ENCODE assay signal across 14 mouse cellular contexts in the genomic region with DNA sequence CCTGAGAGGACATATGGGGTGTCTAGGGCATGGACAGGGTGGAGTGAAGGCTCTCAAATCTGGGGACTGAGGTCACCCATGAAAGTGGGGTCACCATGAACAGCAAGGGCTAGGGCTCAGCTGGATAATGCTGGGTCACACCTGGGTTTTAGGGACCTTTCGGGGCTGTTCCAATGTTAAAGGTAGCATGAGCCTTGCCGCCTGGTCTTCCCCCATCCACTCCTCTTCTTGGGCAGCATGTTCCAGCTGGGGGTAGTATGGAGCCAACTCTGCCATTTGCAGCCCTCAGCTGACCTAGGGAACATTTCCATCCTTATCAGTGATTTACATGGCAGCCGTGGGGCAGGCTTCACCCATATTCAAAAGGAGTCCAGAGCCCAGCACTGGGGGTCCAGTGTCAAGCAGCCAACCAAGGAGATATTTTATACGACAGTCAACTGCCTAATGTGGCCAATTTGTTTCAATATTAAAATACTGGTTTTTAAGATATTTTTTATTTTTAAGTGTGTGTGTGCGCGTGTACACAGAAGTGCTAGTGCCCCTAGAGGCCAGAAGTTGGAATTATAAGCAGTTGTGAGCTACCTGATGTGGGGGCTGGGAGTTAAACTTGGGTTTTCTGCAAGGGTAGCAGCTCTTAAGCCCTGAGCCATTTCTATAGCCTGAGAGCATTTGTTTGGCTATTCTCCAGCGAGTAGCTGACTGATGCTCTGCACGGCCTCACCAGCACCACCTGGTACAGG. TPM values are rescaled to one million over a fixed set of nuclear protein-coding genes. Genes with fewer than 3 reads are reported as not detected.
A peak's percentile ranks its signal among the peaks of the same experiment; 100 is the strongest.
DNase-seq lines count a peak whose midpoint lies in the region; ATAC-seq and TF ChIP-seq lines count a peak whose summit lies in the region.
"Had no signal": no experiment of that assay in that cellular context is flagged by ENCODE, and none has a peak within 500 bp of the region (broad histone marks: within the 10 kb centered on the region; RNA-seq: fewer than 3 reads in every experiment).

No protein-coding gene starts in this region.

- peak; percentile 41 for TF ChIP-seq CTCF in left cerebral cortex, adult 2 months (IDR thresholded peaks at IDR 0.05)

- intact Hi-C loops in left cerebral cortex, adult 2 months (cut with DNase I): no loop called here

- DNase-seq in embryo, embryonic 10.5 days (ENCODE audit: low spot score): peak; percentile 35
- DNase-seq in embryo, embryonic 9.5 days (ENCODE audit: extremely low spot score): no peak
- DNase-seq in left cerebral cortex, adult 2 months (ENCODE audit: extremely low spot score in 1 of 2, low spot score in 2 of 2): no peak
- DNase-seq in left cerebral cortex, adult 11 months (ENCODE audit: low spot score): no peak
- DNase-seq in naive thymus-derived CD4-positive, alpha-beta T cell, adult 2 months (ENCODE audit: low read depth): peak; percentile 17
- no peak for DNase-seq in spleen, adult 18-20 months
- DNase-seq in urinary bladder, postnatal 4 days (ENCODE audit: low spot score in 2 of 2): no peak
- DNase-seq: cerebellum, adult 11-12 months; gastrocnemius, postnatal 36 days; thymus, postnatal 36 days had no signal

- ATAC-seq in erythroblast, adult 5-6 weeks (replicated peaks; ENCODE audit: low FRiP score, poor library complexity, severe bottlenecking): peak; percentile 45; the same call in 1 of the 2 replicates

- H3K4me3 ChIP-seq in left cerebral cortex, adult 2 months: no peak overlapping the region
- H3K4me3 ChIP-seq: hindbrain, embryonic 15.5 days; neural tube, embryonic 15.5 days had no signal

- H3K27ac ChIP-seq in left cerebral cortex, adult 2 months: no peak overlapping the region
- H3K27ac ChIP-seq: hindbrain, embryonic 15.5 days; neural tube, embryonic 15.5 days had no signal

RNA-seq across cellular contexts. Expression of a gene that starts 15.0 kb away (rescaled TPM):
- total RNA-seq in left cerebral cortex, adult 2 months (2021): not detected
- 45.9 and 46.2 TPM in 2 replicates for total RNA-seq in erythroblast, adult 5-6 weeks (2015; ENCODE audit: low replicate concordance)
- total RNA-seq in erythroblast, adult 5-6 weeks (2017; ENCODE audit: low replicate concordance): 26.5 and 53.9 TPM in 2 replicates
- total RNA-seq: gastrocnemius, postnatal 36 days; layer of hippocampus, adult 18-20 months had no signal

RNA-seq across cellular contexts. Expression of a gene that starts 23.2 kb away (rescaled TPM):
- total RNA-seq in left cerebral cortex, adult 2 months (2021): 10 to 100 TPM; 18.3 TPM
- total RNA-seq in erythroblast, adult 5-6 weeks (2015; ENCODE audit: low replicate concordance): 4.0 and 6.3 TPM in 2 replicates
- 2.8 and 2.9 TPM in 2 replicates for total RNA-seq in erythroblast, adult 5-6 weeks (2017; ENCODE audit: low replicate concordance)

RNA-seq across cellular contexts. Expression of a gene that starts 34.3 kb away (rescaled TPM):
- 10 to 100 TPM; 53.8 to 57.2 TPM for total RNA-seq in left cerebral cortex, adult 2 months (2021)
- total RNA-seq in erythroblast, adult 5-6 weeks (2015; ENCODE audit: low replicate concordance): 26.3 and 27.9 TPM in 2 replicates
- total RNA-seq in erythroblast, adult 5-6 weeks (2017; ENCODE audit: low replicate concordance): 31.6 and 53.1 TPM in 2 replicates

RNA-seq across cellular contexts. Expression of a gene that starts 43.6 kb away (rescaled TPM):
- total RNA-seq in left cerebral cortex, adult 2 months (2021): not detected
- not detected in 2 replicates for total RNA-seq in erythroblast, adult 5-6 weeks (2015; ENCODE audit: low replicate concordance)
- not detected in 2 replicates for total RNA-seq in erythroblast, adult 5-6 weeks (2017; ENCODE audit: low replicate concordance)
- total RNA-seq: gastrocnemius, postnatal 36 days; layer of hippocampus, adult 18-20 months had no signal

Comparison
In these comparisons a context has a peak if more than half of its experiments do, and no peak if none do; other contexts are left out.
1. DNase-seq: peak in embryo, embryonic 10.5 days (single experiment) and naive thymus-derived CD4-positive, alpha-beta T cell, adult 2 months (single experiment); none in embryo, embryonic 9.5 days (single experiment), left cerebral cortex, adult 2 months (0 of 2), left cerebral cortex, adult 11 months (single experiment), spleen, adult 18-20 months (0 of 2) and urinary bladder, postnatal 4 days (0 of 2).
2. RNA of a gene that starts 15.0 kb away (total RNA-seq): 26.5 to 53.9 TPM in erythroblast, adult 5-6 weeks; not detected in left cerebral cortex, adult 2 months; every median in the first group is over 10 times any median in the second.